Mouse (Mus musculus): ENCODE results near the gene Psg25.
"Not testable (repeated sequence)": the region's sequence is repeated elsewhere in the genome, so short reads cannot be mapped to it uniquely, and the experiment has no call there.

Psg25 gene

GRCm38 (mm10) chr7:18532169-18532568 is at the start of gene Psg25:
Psg25 (minus strand) TSS chr7:18532269.
- no peak for DNase-seq (ENCODE audit: low spot score in 2 of 2)

- no peak for DNase-seq (ENCODE audit: low spot score in 2 of 2)
Observed at GRCm38 (mm10) chr7:18567205-18567604, 35.1 kb upstream of the Psg25 start, which contains the start of gene Psg27. Psg27 (minus strand) TSS chr7:18567305.

- DNase-seq (ENCODE audit: low spot score in 2 of 2) = no peak
Observed at GRCm38 (mm10) chr7:18559850-18560249, 27.8 kb upstream of the Psg25 start.

- not testable (repeated sequence) for DNase-seq (ENCODE audit: low spot score in 2 of 2)
Observed at GRCm38 (mm10) chr7:18555751-18556150, 23.7 kb upstream of the Psg25 start.

GRCm38 (mm10) chr7:18533420-18533819 is 1.4 kb upstream of the Psg25 start:
- no peak for DNase-seq (ENCODE audit: low spot score in 2 of 2)

GRCm38 (mm10) chr7:18524668-18525067 is 7.4 kb downstream of the Psg25 start:
- no peak for DNase-seq (ENCODE audit: low spot score in 2 of 2)

GRCm38 (mm10) chr7:18512848-18513247 is 19.2 kb downstream of the Psg25 start:
- DNase-seq (ENCODE audit: low spot score in 2 of 2) = not testable (repeated sequence)

- DNase-seq (ENCODE audit: low spot score in 2 of 2) = not testable (repeated sequence)
Observed at GRCm38 (mm10) chr7:18512417-18512816, 19.7 kb downstream of the Psg25 start.

GRCm38 (mm10) chr7:18511479-18511878 is 20.6 kb downstream of the Psg25 start:
- DNase-seq (ENCODE audit: low spot score in 2 of 2) = no peak

GRCm38 (mm10) chr7:18484077-18484476 is 48.0 kb downstream of the Psg25 start, which contains the start of gene Psg26:
Psg26 (minus strand) TSS chr7:18484177.
- DNase-seq (ENCODE audit: low spot score in 2 of 2) = no peak

All from right cerebral cortex, postnatal 36 days (tissue).